Mouse (Mus musculus) heart, embryonic 11.5 days (tissue): ENCODE data around the gene Stx19. TPM values are rescaled to one million over a fixed set of nuclear protein-coding genes. Genes with fewer than 3 reads are reported as not detected.

Source experiments
- microRNA-seq: library from miRNA; unstranded; fragments of <30 nt; microRNA quantifications from one replicate; pipeline ENCODE4, GENCODE M21; 2016; ENCODE audit warnings: borderline number of aligned reads
- polyA plus RNA-seq: library from polyadenylated mRNA; unstranded; fragments of >200 nt; fragmentation: Nextera tagmentation; extraction: Ambion mirVana; gene quantifications from 2 replicates; pipeline ENCODE4 v1.2.1, GENCODE M21; 2014

The Stx19 gene
- polyA plus RNA-seq, 1 experiment from 2014 or later = 0.21 TPM

Small RNA genes within 50 kb of the gene (microRNA-seq; reads per million reads assigned to microRNA genes)
- not detected for gene Gm25986

Other genes with a start within 250 kb of the Stx19 start
- gene Nsun3, start 27.9 kb upstream of the Stx19 start, polyA plus RNA-seq = 6.8 and 7.2 TPM in 2 replicates
- 9.3 and 11.9 TPM in 2 replicates for gene Arl13b, start 32.4 kb downstream of the Stx19 start, polyA plus RNA-seq
- gene Pros1, start 39.6 kb downstream of the Stx19 start, polyA plus RNA-seq = 14.9 and 18.6 TPM in 2 replicates